ENCODE assay signal across 29 mouse cellular contexts in genomic region chr5:107188551-107188950, GRCm38 (mm10).
DNase-seq lines count a peak whose midpoint lies in the region; ATAC-seq and TF ChIP-seq lines count a peak whose summit lies in the region.
"Had no signal": no experiment of that assay in that cellular context is flagged by ENCODE, and none has a peak within 500 bp of the region (broad histone marks: within the 10 kb centered on the region; RNA-seq: fewer than 3 reads in every experiment).

No protein-coding gene starts in this region.

- no peaks in the 10 kb centered on the region for H3K9me3 ChIP-seq in liver, postnatal 0 days (ENCODE audit: low read length)
- H3K9me3 ChIP-seq: heart, embryonic 10.5 days; heart, embryonic 15.5 days; hindbrain, embryonic 12.5 days; midbrain, embryonic 10.5 days; midbrain, embryonic 15.5 days; neural tube, embryonic 15.5 days had no signal

- H3K4me3 ChIP-seq in liver, postnatal 0 days (ENCODE audit: low read depth, low read length) = no peak overlapping the region
- H3K4me3 ChIP-seq: heart, embryonic 10.5 days; heart, embryonic 15.5 days; hindbrain, embryonic 12.5 days; midbrain, embryonic 10.5 days; midbrain, embryonic 15.5 days; neural tube, embryonic 15.5 days had no signal

- intact Hi-C loops in heart, postnatal 14 days (cut with DNase I) = no loop called here

- TF ChIP-seq EP300 in liver, postnatal 0 days (IDR thresholded peaks at IDR 0.05; ENCODE audit: low read depth) = peak; percentile 44; the same call in 1 of the 2 replicates

- peak; percentile 71 for ATAC-seq in liver, postnatal 0 days
- ATAC-seq: forebrain, embryonic 14.5 days; hindbrain, postnatal 0 days; midbrain, embryonic 15.5 days; Patski had no signal

- H3K9ac ChIP-seq in liver, postnatal 0 days (replicated peaks) = no peak overlapping the region
- H3K9ac ChIP-seq: heart, embryonic 15.5 days; hindbrain, embryonic 12.5 days; liver, embryonic 14.5 days; midbrain, embryonic 15.5 days; neural tube, embryonic 15.5 days had no signal

- no peak for TF ChIP-seq CTCF in liver, postnatal 0 days (IDR thresholded peaks at IDR 0.05; ENCODE audit: low read depth)

- WGBS in liver, postnatal 0 days (ENCODE audit: insufficient replicate concordance) = 72% methylated on average over 10 of the region's 10 CpGs

- no peak overlapping the region for H3K4me2 ChIP-seq in liver, postnatal 0 days (ENCODE audit: low read depth, low read length)
- H3K4me2 ChIP-seq: heart, embryonic 15.5 days; hindbrain, embryonic 12.5 days; midbrain, embryonic 15.5 days; neural tube, embryonic 15.5 days had no signal

- H3K4me1 ChIP-seq in liver, postnatal 0 days (ENCODE audit: insufficient read depth) = peaks cover 8% of the 10 kb centered on the region; the same call in 1 of the 2 replicates
- H3K4me1 ChIP-seq: midbrain, embryonic 15.5 days; neural tube, embryonic 15.5 days had no signal

- no peak overlapping the region for H3K27ac ChIP-seq in liver, postnatal 0 days (ENCODE audit: low read depth)
- H3K27ac ChIP-seq: heart, embryonic 10.5 days; heart, embryonic 15.5 days; hindbrain, embryonic 12.5 days; hindbrain, postnatal 0 days; liver, embryonic 14.5 days; midbrain, embryonic 10.5 days; midbrain, embryonic 15.5 days; neural tube, embryonic 15.5 days had no signal

- no peaks in the 10 kb centered on the region for H3K36me3 ChIP-seq in liver, postnatal 0 days (replicated peaks; ENCODE audit: insufficient read depth, low read length)
- H3K36me3 ChIP-seq: heart, embryonic 15.5 days; hindbrain, embryonic 12.5 days; midbrain, embryonic 10.5 days; midbrain, embryonic 15.5 days; neural tube, embryonic 15.5 days had no signal

- peak; percentile 79 for DNase-seq in heart, adult 11 months
- DNase-seq in heart, postnatal 14 days = no peak
- no peak for DNase-seq in liver, postnatal 0 days
- DNase-seq in liver = no peak
- peak; percentile 31 for DNase-seq in lung, postnatal 10 days
- no peak for DNase-seq in lung, postnatal 36 days
- DNase-seq in adrenal gland, postnatal 25 days = no peak
- no peak for DNase-seq in cerebellum, adult 11 months
- DNase-seq: adrenal gland, postnatal 10 days; cerebellum, adult 18-20 months; cerebellum, postnatal 10 days; gastrocnemius, postnatal 14 days; heart, postnatal 36 days; kidney, adult 11 months; kidney, postnatal 14 days; layer of hippocampus, adult 9-11 months; right cerebral cortex, postnatal 25 days; spleen, adult 18-20 months; thymus, postnatal 4 days had no signal

- H3K27me3 ChIP-seq in liver, postnatal 0 days (ENCODE audit: insufficient read depth, low read length) = no peaks in the 10 kb centered on the region
- H3K27me3 ChIP-seq: heart, embryonic 15.5 days; hindbrain, embryonic 12.5 days; midbrain, embryonic 15.5 days; neural tube, embryonic 15.5 days; Patski had no signal

Comparison
In these comparisons a context has a peak if more than half of its experiments do, and no peak if none do; other contexts are left out.
1. DNase-seq: peak in heart, adult 11 months (single experiment) and lung, postnatal 10 days (single experiment); none in heart, postnatal 14 days (0 of 2), liver, postnatal 0 days (single experiment), liver (single experiment), lung, postnatal 36 days (single experiment), adrenal gland, postnatal 25 days (single experiment) and cerebellum, adult 11 months (single experiment).